Mouse (Mus musculus) cortical plate, adult 2 months (tissue): Measurements from ENCODE around the gene Fam160b1.

Source experiments
- CTCF ChIP-seq: fragments of 200-500 bp; IDR thresholded peaks from 2 replicates; pipeline ENCODE4 v1.5.1; 2011; ENCODE audit warnings: mild to moderate bottlenecking, control low read depth, low read length; ENCODE audit not compliant: insufficient read depth; ENCODE audit errors: extremely low read depth
- POLR2A ChIP-seq: fragments of 200-500 bp; IDR thresholded peaks from 2 replicates; pipeline ENCODE4 v1.6.1; 2011; ENCODE audit warnings: mild to moderate bottlenecking, low read length, control low read depth; ENCODE audit not compliant: insufficient read depth; ENCODE audit errors: extremely low read depth

GRCm38 (mm10) chr19:57330309-57330708 lies 30.2 kb upstream of the Fam160b1 start:
- TF ChIP-seq POLR2A: no peak
- no peak for TF ChIP-seq CTCF
